Mouse (Mus musculus): ENCODE measurements around the gene Rtp2.

DNA sequence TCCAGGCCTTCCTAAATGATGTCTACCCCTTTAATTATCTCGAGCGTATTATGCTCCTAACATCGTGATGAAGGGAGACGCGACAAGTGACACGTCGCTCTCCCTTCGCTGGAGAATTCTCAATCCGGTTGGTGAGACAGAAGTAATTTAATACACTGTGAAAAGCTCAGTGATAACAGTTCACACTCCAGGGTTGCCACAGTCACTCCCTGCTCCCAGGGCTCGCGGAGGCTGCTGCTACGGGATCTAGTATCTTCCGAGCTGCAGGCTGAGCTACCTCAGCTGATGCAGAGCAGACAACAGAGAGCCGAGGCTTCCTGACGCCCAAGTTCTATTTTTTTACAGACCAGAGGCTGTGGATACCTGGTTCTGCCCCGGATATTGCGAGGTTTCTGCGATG is 919 bp downstream of the Rtp2 start:
- no peak for TF ChIP-seq CTCF (IDR thresholded peaks at IDR 0.05; ENCODE audit: low read depth)
- TF ChIP-seq EP300 (IDR thresholded peaks at IDR 0.05; ENCODE audit: low read depth) = no peak
